Comparison of ENCODE assay signal across 8 mouse cellular contexts in genomic region chr16:35982506-35982901, GRCm38 (mm10). TPM values are rescaled to one million over a fixed set of nuclear protein-coding genes. Genes with fewer than 3 reads are reported as not detected.
A peak's percentile ranks its signal among the peaks of the same experiment; 100 is the strongest.
DNase-seq lines count a peak whose midpoint lies in the region; ATAC-seq lines count a peak whose summit lies in the region.

No protein-coding gene starts in this region.

- H3K9me3 ChIP-seq in erythroblast, embryonic 14.5 days (ENCODE audit: control insufficient read depth, low read length) = no peaks in the 10 kb centered on the region
- H3K9me3 ChIP-seq in forebrain, embryonic 15.5 days = peaks cover 3% of the 10 kb centered on the region
- no peaks in the 10 kb centered on the region for H3K9me3 ChIP-seq in liver, embryonic 13.5 days (replicated peaks)

- peak overlapping the region; percentile 88 for H3K9ac ChIP-seq in forebrain, embryonic 15.5 days (replicated peaks)
- H3K9ac ChIP-seq in liver, embryonic 13.5 days = peak overlapping the region; percentile 96

- no peaks in the 10 kb centered on the region for H3K27me3 ChIP-seq in erythroblast, embryonic 14.5 days (ENCODE audit: control insufficient read depth)
- H3K27me3 ChIP-seq in forebrain, embryonic 15.5 days = no peaks in the 10 kb centered on the region
- H3K27me3 ChIP-seq in liver, embryonic 13.5 days = no peaks in the 10 kb centered on the region

- no peak for ATAC-seq in erythroblast, adult 5-6 weeks (replicated peaks; ENCODE audit: low FRiP score, poor library complexity, severe bottlenecking)
- peak; percentile 1 for ATAC-seq in CD4-positive, CD25-positive, alpha-beta regulatory T cell, adult 4 months
- ATAC-seq in forebrain, embryonic 15.5 days (replicated peaks) = peak; percentile 16
- ATAC-seq in liver, embryonic 13.5 days (ENCODE audit: low read depth) = no peak
- ATAC-seq in megakaryocyte progenitor cell, adult 5-6 weeks (replicated peaks; ENCODE audit: poor library complexity) = no peak; the same call in 1 of the 2 replicates

- peaks cover 6% of the 10 kb centered on the region; the same call in 1 of the 2 replicates for H3K36me3 ChIP-seq in erythroblast, embryonic 14.5 days (ENCODE audit: control insufficient read depth)
- H3K36me3 ChIP-seq in forebrain, embryonic 15.5 days = no peaks in the 10 kb centered on the region
- no peaks in the 10 kb centered on the region for H3K36me3 ChIP-seq in liver, embryonic 13.5 days

- 4% methylated on average over 15 of the region's 15 CpGs for WGBS in forebrain, embryonic 15.5 days
- WGBS in liver, embryonic 13.5 days (ENCODE audit: insufficient replicate concordance) = 5% methylated on average over 15 of the region's 15 CpGs

- DNase-seq in liver, embryonic 13.5 days = no peak
- no peak for DNase-seq in natural killer cell, adult 2 months (ENCODE audit: low spot score in 2 of 2)
- no peak for DNase-seq in layer of hippocampus, postnatal 14 days (ENCODE audit: low spot score in 2 of 2)

- peaks cover 56% of the 10 kb centered on the region for H3K4me1 ChIP-seq in erythroblast, embryonic 14.5 days (ENCODE audit: control insufficient read depth)
- peaks cover 18% of the 10 kb centered on the region for H3K4me1 ChIP-seq in forebrain, embryonic 15.5 days
- H3K4me1 ChIP-seq in liver, embryonic 13.5 days (replicated peaks) = peaks cover 46% of the 10 kb centered on the region

- peak overlapping the region; percentile 78 for H3K4me3 ChIP-seq in erythroblast, embryonic 14.5 days (replicated peaks)
- H3K4me3 ChIP-seq in forebrain, embryonic 15.5 days = peak overlapping the region; percentile 85
- H3K4me3 ChIP-seq in liver, embryonic 13.5 days (replicated peaks) = peak overlapping the region; percentile 89

- peak overlapping the region; percentile 64 for H3K4me2 ChIP-seq in forebrain, embryonic 15.5 days (replicated peaks)
- peak overlapping the region; percentile 76 for H3K4me2 ChIP-seq in liver, embryonic 13.5 days

- H3K27ac ChIP-seq in forebrain, embryonic 15.5 days (replicated peaks) = peak overlapping the region; percentile 99
- peak overlapping the region; percentile 100 for H3K27ac ChIP-seq in liver, embryonic 13.5 days

RNA-seq across cellular contexts. Expression of gene Kpna1, which starts 4.0 kb away (rescaled TPM):
- polyA plus RNA-seq in erythroblast, embryonic 14.5 days (2012) = 2.7 and 5.2 TPM in 2 replicates
- total RNA-seq in erythroblast, adult 5-6 weeks (2015; ENCODE audit: low replicate concordance) = 29.8 and 43.5 TPM in 2 replicates
- 34.3 and 55.9 TPM in 2 replicates for total RNA-seq in erythroblast, adult 5-6 weeks (2017; ENCODE audit: low replicate concordance)
- 10 to 100 TPM; 42.1 to 46.4 TPM for polyA plus RNA-seq in CD4-positive, CD25-positive, alpha-beta regulatory T cell, adult 4 months (2017; shearing (Covaris generic))
- polyA plus RNA-seq in forebrain, embryonic 15.5 days (2015; fragmentation: Nextera tagmentation; extraction: Ambion mirVana) = 75.2 and 76.2 TPM in 2 replicates
- polyA plus RNA-seq in liver, embryonic 13.5 days (2015; fragmentation: Nextera tagmentation; extraction: Ambion mirVana) = 34.0 and 45.7 TPM in 2 replicates
- total RNA-seq in megakaryocyte progenitor cell, adult 5-6 weeks (2015) = 48.2 and 52.7 TPM in 2 replicates
- total RNA-seq in megakaryocyte progenitor cell, adult 5-6 weeks (2017) = 37.0 and 38.5 TPM in 2 replicates
- total RNA-seq in layer of hippocampus, postnatal 14 days (2021) = 100 to 1,000 TPM; 113 to 121 TPM

RNA-seq across cellular contexts. Expression of gene Dtx3l, which starts 43.6 kb away (rescaled TPM):
- 0.03 and 0.04 TPM in 2 replicates for polyA plus RNA-seq in erythroblast, embryonic 14.5 days (2012)
- total RNA-seq in erythroblast, adult 5-6 weeks (2015; ENCODE audit: low replicate concordance) = 13.3 and 15.0 TPM in 2 replicates
- 25.2 and 25.4 TPM in 2 replicates for total RNA-seq in erythroblast, adult 5-6 weeks (2017; ENCODE audit: low replicate concordance)
- polyA plus RNA-seq in CD4-positive, CD25-positive, alpha-beta regulatory T cell, adult 4 months (2017; shearing (Covaris generic)) = 10 to 100 TPM; 60.4 to 61.4 TPM
- 1.7 and 2.2 TPM in 2 replicates for polyA plus RNA-seq in forebrain, embryonic 15.5 days (2015; fragmentation: Nextera tagmentation; extraction: Ambion mirVana)
- polyA plus RNA-seq in liver, embryonic 13.5 days (2015; fragmentation: Nextera tagmentation; extraction: Ambion mirVana) = 3.4 and 4.4 TPM in 2 replicates
- 21.8 and 27.1 TPM in 2 replicates for total RNA-seq in megakaryocyte progenitor cell, adult 5-6 weeks (2015)
- 38.2 and 40.0 TPM in 2 replicates for total RNA-seq in megakaryocyte progenitor cell, adult 5-6 weeks (2017)
- 1 to 10 TPM; 3.2 to 3.4 TPM for total RNA-seq in layer of hippocampus, postnatal 14 days (2021)

RNA-seq across cellular contexts. Expression of gene Parp9, which starts 44.2 kb away (rescaled TPM):
- 0.03 and 0.05 TPM in 2 replicates for polyA plus RNA-seq in erythroblast, embryonic 14.5 days (2012)
- total RNA-seq in erythroblast, adult 5-6 weeks (2015; ENCODE audit: low replicate concordance) = 21.3 and 23.0 TPM in 2 replicates
- 30.7 and 41.3 TPM in 2 replicates for total RNA-seq in erythroblast, adult 5-6 weeks (2017; ENCODE audit: low replicate concordance)
- polyA plus RNA-seq in CD4-positive, CD25-positive, alpha-beta regulatory T cell, adult 4 months (2017; shearing (Covaris generic)) = 10 to 100 TPM; 73.8 to 98.6 TPM
- 2.4 and 2.5 TPM in 2 replicates for polyA plus RNA-seq in forebrain, embryonic 15.5 days (2015; fragmentation: Nextera tagmentation; extraction: Ambion mirVana)
- 6.8 and 8.8 TPM in 2 replicates for polyA plus RNA-seq in liver, embryonic 13.5 days (2015; fragmentation: Nextera tagmentation; extraction: Ambion mirVana)
- total RNA-seq in megakaryocyte progenitor cell, adult 5-6 weeks (2015) = 15.7 and 18.2 TPM in 2 replicates
- 21.7 and 27.3 TPM in 2 replicates for total RNA-seq in megakaryocyte progenitor cell, adult 5-6 weeks (2017)
- total RNA-seq in layer of hippocampus, postnatal 14 days (2021) = 1 to 10 TPM; 3.0 to 3.1 TPM

RNA-seq across cellular contexts. Expression of gene Wdr5b, which starts 58.5 kb away (rescaled TPM):
- polyA plus RNA-seq in erythroblast, embryonic 14.5 days (2012) = 0.02 and 0.03 TPM in 2 replicates
- total RNA-seq in erythroblast, adult 5-6 weeks (2015; ENCODE audit: low replicate concordance) = 1.7 and 8.6 TPM in 2 replicates
- total RNA-seq in erythroblast, adult 5-6 weeks (2017; ENCODE audit: low replicate concordance) = 2.6 and 3.7 TPM in 2 replicates
- polyA plus RNA-seq in CD4-positive, CD25-positive, alpha-beta regulatory T cell, adult 4 months (2017; shearing (Covaris generic)) = 1 to 10 TPM; 4.4 to 8.5 TPM
- 14.1 and 16.1 TPM in 2 replicates for polyA plus RNA-seq in forebrain, embryonic 15.5 days (2015; fragmentation: Nextera tagmentation; extraction: Ambion mirVana)
- 2.9 and 3.6 TPM in 2 replicates for polyA plus RNA-seq in liver, embryonic 13.5 days (2015; fragmentation: Nextera tagmentation; extraction: Ambion mirVana)
- total RNA-seq in megakaryocyte progenitor cell, adult 5-6 weeks (2015) = 5.8 and 8.6 TPM in 2 replicates
- 8.5 and 8.6 TPM in 2 replicates for total RNA-seq in megakaryocyte progenitor cell, adult 5-6 weeks (2017)
- 1 to 10 TPM; 4.8 to 5.3 TPM for total RNA-seq in layer of hippocampus, postnatal 14 days (2021)

Comparison
In these comparisons a context has a peak if more than half of its experiments do, and no peak if none do; other contexts are left out.
1. ATAC-seq: peak in CD4-positive, CD25-positive, alpha-beta regulatory T cell, adult 4 months (single experiment) and forebrain, embryonic 15.5 days (single experiment); none in erythroblast, adult 5-6 weeks (single experiment), liver, embryonic 13.5 days (single experiment) and megakaryocyte progenitor cell, adult 5-6 weeks (single experiment).
2. RNA of gene Dtx3l, which starts 43.6 kb away (polyA plus RNA-seq): 60.4 to 61.4 TPM in CD4-positive, CD25-positive, alpha-beta regulatory T cell, adult 4 months; 3.4 to 4.4 TPM in liver, embryonic 13.5 days, 1.7 to 2.2 TPM in forebrain, embryonic 15.5 days and 0.03 to 0.04 TPM in erythroblast, embryonic 14.5 days; every median in the first group is over 10 times any median in the second.
3. Peak in every context shown above with its lines, with median percentiles within 50 percentile points of each other: H3K4me3 ChIP-seq.